Mouse (Mus musculus): Measurements from ENCODE around the gene Gng5.

Gene Gng5

GRCm38 (mm10) chr3:146499431-146500002 lies at the start of gene Gng5, which contains the start of gene Spata1:
Gene Gng5 (plus strand): TSS chr3:146499807.
Gene Spata1 (minus strand): TSS chr3:146499753.
- peak in 1 of 2 experiments; percentile 36 for DNase-seq

- peak; percentile 87 to 90 for DNase-seq
These were observed 49.2 kb upstream of the Gng5 start for GRCm38 (mm10) chr3:146450371-146450841.

- DNase-seq, result no peak
These were observed 48.2 kb upstream of the Gng5 start for GRCm38 (mm10) chr3:146451375-146451774.

- no peak for DNase-seq
These were observed 36.7 kb upstream of the Gng5 start for GRCm38 (mm10) chr3:146462939-146463338.

GRCm38 (mm10) chr3:146469226-146469625 lies 30.4 kb upstream of the Gng5 start:
- no peak for DNase-seq

- DNase-seq, result no peak
These were observed 26.9 kb upstream of the Gng5 start for GRCm38 (mm10) chr3:146472657-146473056.

GRCm38 (mm10) chr3:146473741-146474140 lies 25.9 kb upstream of the Gng5 start:
- DNase-seq, result no peak

GRCm38 (mm10) chr3:146474428-146474827 lies 25.2 kb upstream of the Gng5 start:
- no peak for DNase-seq

GRCm38 (mm10) chr3:146482044-146482443 lies 17.6 kb upstream of the Gng5 start:
- DNase-seq, result no peak

- no peak for DNase-seq
These were observed 13.1 kb upstream of the Gng5 start for GRCm38 (mm10) chr3:146486464-146486863.

GRCm38 (mm10) chr3:146494941-146495340 lies 4.7 kb upstream of the Gng5 start:
- no peak for DNase-seq

GRCm38 (mm10) chr3:146498989-146499388 lies 618 bp upstream of the Gng5 start:
- DNase-seq, result no peak

GRCm38 (mm10) chr3:146500003-146500809 lies 599 bp downstream of the Gng5 start:
- peak in 1 of 2 experiments; percentile 22 for DNase-seq

- DNase-seq, result no peak
These were observed 1.2 kb downstream of the Gng5 start for GRCm38 (mm10) chr3:146500810-146501201.

GRCm38 (mm10) chr3:146501601-146502123 lies 2.1 kb downstream of the Gng5 start:
- no peak for DNase-seq

GRCm38 (mm10) chr3:146506711-146507110 lies 7.1 kb downstream of the Gng5 start:
- no peak for DNase-seq

GRCm38 (mm10) chr3:146520226-146520797 lies 20.7 kb downstream of the Gng5 start:
- no peak for DNase-seq

GRCm38 (mm10) chr3:146520798-146521651 lies 21.4 kb downstream of the Gng5 start, which contains the start of gene Rpf1:
Gene Rpf1 (minus strand): TSS chr3:146521429.
- peak; percentile 89 to 93 for DNase-seq

GRCm38 (mm10) chr3:146521652-146522020 lies 22.0 kb downstream of the Gng5 start:
- no peak for DNase-seq

- no peak for DNase-seq
These were observed 28.7 kb downstream of the Gng5 start for GRCm38 (mm10) chr3:146528335-146528734.

GRCm38 (mm10) chr3:146534986-146535385 lies 35.4 kb downstream of the Gng5 start:
- DNase-seq, result no peak

- no peak for DNase-seq
These were observed 41.1 kb downstream of the Gng5 start for GRCm38 (mm10) chr3:146540521-146541273.

Measured in cerebellum, adult 18-20 months (tissue).